Mouse (Mus musculus): ENCODE measurements around the gene Rgs19. TPM values are rescaled to one million over a fixed set of nuclear protein-coding genes. Genes with fewer than 3 reads are reported as not detected.
A peak's percentile ranks its signal among the peaks of the same experiment; 100 is the strongest.

Rgs19 gene
- polyA plus RNA-seq (2015; fragmentation: Nextera tagmentation; extraction: Ambion mirVana) = 38.9 and 40.4 TPM in 2 replicates

GRCm38 (mm10) chr2:181693339-181694280 lies at the start of gene Rgs19:
TSS of gene Rgs19 (minus strand) at chr2:181693977.
- Histone ChIP-seq H3K9me3 (no peaks in the 10 kb centered on the region), H3K27ac (peak within 1 kb of the TSS; percentile 69), H3K4me1 (replicated peaks) (peaks cover 26% of the 10 kb centered on the region), H3K9ac (replicated peaks) (peak within 1 kb of the TSS; percentile 76), H3K36me3 (peaks cover 9% of the 10 kb centered on the region), H3K4me2 (replicated peaks) (peak within 1 kb of the TSS; percentile 93), H3K4me3 (replicated peaks) (peak within 1 kb of the TSS; percentile 63), H3K27me3 (peaks cover 7% of the 10 kb centered on the region; the same call in 1 of the 2 replicates)
- under 1% methylated on average over 73 of the region's 75 CpGs for WGBS
- ATAC-seq = peak; percentile 82

GRCm38 (mm10) chr2:181730051-181730450 lies 36.3 kb upstream of the Rgs19 start:
- no peaks in the 10 kb centered on the region for H3K9me3 ChIP-seq
- H3K9ac ChIP-seq (replicated peaks) = no peak overlapping the region
- H3K27ac ChIP-seq = no peak overlapping the region
- no peaks in the 10 kb centered on the region for H3K27me3 ChIP-seq
- no peak overlapping the region for H3K4me3 ChIP-seq (replicated peaks)
- H3K4me2 ChIP-seq (replicated peaks) = no peak overlapping the region
- WGBS = 70% methylated on average over 3 of the region's 3 CpGs
- peaks cover 15% of the 10 kb centered on the region for H3K4me1 ChIP-seq (replicated peaks)
- H3K36me3 ChIP-seq = peaks cover 35% of the 10 kb centered on the region
- no peak for ATAC-seq

DNA sequence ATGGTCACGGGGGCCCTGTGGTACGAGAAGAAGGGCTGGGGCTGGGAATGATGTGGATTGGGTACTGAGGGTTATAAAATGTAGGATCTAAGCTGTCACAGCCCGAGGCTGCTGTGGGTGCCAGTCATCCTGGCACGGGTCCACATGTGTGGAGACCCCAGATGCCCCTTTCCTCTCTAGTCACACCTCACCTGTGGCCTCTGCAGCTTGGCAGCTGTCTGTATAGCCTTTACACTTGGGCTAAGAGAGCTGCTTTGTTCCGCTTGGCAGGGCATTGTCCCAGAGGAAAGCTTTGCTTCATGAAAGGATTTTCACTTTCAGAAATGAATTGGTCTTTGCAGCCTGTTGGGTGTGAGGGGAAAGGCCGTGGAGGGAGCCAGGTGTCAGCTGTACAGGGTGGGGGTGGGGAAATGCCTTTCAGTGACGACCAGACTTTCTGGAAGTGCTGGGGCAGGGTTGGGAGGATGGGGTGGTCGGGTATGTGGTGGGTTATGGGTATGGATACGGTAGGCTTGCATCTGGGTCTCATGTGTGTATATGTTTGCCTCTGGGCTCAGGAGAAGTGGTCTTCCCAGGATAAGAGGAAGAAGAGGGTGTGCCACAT lies 34.0 kb upstream of the Rgs19 start:
- peak; percentile 77 for ATAC-seq
- H3K27ac ChIP-seq = peak overlapping the region; percentile 35; the same call in 1 of the 2 replicates
- no peaks in the 10 kb centered on the region for H3K9me3 ChIP-seq

GRCm38 (mm10) chr2:181722213-181722612 lies 28.4 kb upstream of the Rgs19 start:
- Histone ChIP-seq H3K9me3 (no peaks in the 10 kb centered on the region), H3K27ac (no peak overlapping the region), H3K4me1 (replicated peaks) (peaks cover 29% of the 10 kb centered on the region), H3K36me3 (peaks cover 52% of the 10 kb centered on the region), H3K4me3 (replicated peaks) (no peak overlapping the region), H3K27me3 (no peaks in the 10 kb centered on the region), H3K4me2 (replicated peaks) (no peak overlapping the region), H3K9ac (replicated peaks) (no peak overlapping the region)
- ATAC-seq = peak; percentile 61; the same call in 1 of the 2 replicates
- 11% methylated on average over 3 of the region's 3 CpGs for WGBS

More for the DNA sequence above, 34.0 kb upstream of the Rgs19 start:
- no peak overlapping the region for H3K4me3 ChIP-seq (replicated peaks)
- peaks cover 21% of the 10 kb centered on the region for H3K4me1 ChIP-seq (replicated peaks)
- no peak overlapping the region for H3K4me2 ChIP-seq (replicated peaks)
- H3K36me3 ChIP-seq = peaks cover 38% of the 10 kb centered on the region
- 0 out of 2 replicates have a peak overlapping the region, but pooled peaks have one; percentile 37 for H3K9ac ChIP-seq (replicated peaks)
- WGBS = 36% methylated on average over 9 of the region's 9 CpGs
- H3K27me3 ChIP-seq = no peaks in the 10 kb centered on the region

- Histone ChIP-seq H3K4me3 (replicated peaks) (no peak overlapping the region), H3K36me3 (peaks cover 43% of the 10 kb centered on the region), H3K9ac (replicated peaks) (no peak overlapping the region), H3K27ac (no peak overlapping the region), H3K4me2 (replicated peaks) (no peak overlapping the region), H3K9me3 (no peaks in the 10 kb centered on the region), H3K4me1 (replicated peaks) (peaks cover 34% of the 10 kb centered on the region), H3K27me3 (no peaks in the 10 kb centered on the region)
- no peak for ATAC-seq
Measured at GRCm38 (mm10) chr2:181721200-181721599, 27.4 kb upstream of the Rgs19 start.

DNA sequence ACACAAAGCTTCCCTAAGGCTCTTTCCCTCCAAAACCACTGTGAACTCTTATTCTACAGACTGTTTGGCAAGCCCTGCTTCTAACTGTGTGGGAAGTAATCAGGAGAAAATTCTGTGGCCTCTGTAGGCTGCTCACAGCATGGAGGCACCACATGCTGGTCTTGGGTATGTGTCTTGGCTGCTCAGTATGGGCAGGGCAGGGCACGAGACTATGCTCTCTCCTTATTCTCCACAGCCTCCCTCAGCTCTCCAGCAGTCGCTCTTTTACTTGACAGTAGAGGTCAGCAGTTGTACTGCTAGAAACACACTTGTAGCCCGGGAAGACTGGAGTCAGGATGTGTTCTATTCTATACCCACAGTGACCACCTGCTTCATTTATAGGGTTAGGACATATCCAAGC lies 26.3 kb upstream of the Rgs19 start:
- no peak overlapping the region for H3K4me2 ChIP-seq (replicated peaks)
- 34% methylated on average over 3 of the region's 3 CpGs for WGBS

GRCm38 (mm10) chr2:181716991-181717390 lies 23.2 kb upstream of the Rgs19 start:
- 0 out of 2 replicates have a peak overlapping the region, but pooled peaks have one; percentile 33 for H3K9ac ChIP-seq (replicated peaks)
- H3K4me3 ChIP-seq (replicated peaks) = peak overlapping the region; percentile 48
- ATAC-seq = no peak
- peaks cover 28% of the 10 kb centered on the region for H3K36me3 ChIP-seq
- no peak overlapping the region for H3K27ac ChIP-seq
- H3K4me2 ChIP-seq (replicated peaks) = peak overlapping the region; percentile 84
- WGBS = 66% methylated on average over 3 of the region's 3 CpGs
- no peaks in the 10 kb centered on the region for H3K9me3 ChIP-seq
- no peaks in the 10 kb centered on the region for H3K27me3 ChIP-seq
- H3K4me1 ChIP-seq (replicated peaks) = peaks cover 56% of the 10 kb centered on the region

More for the DNA sequence above, 26.3 kb upstream of the Rgs19 start:
- ATAC-seq = no peak
- no peaks in the 10 kb centered on the region for H3K9me3 ChIP-seq
- H3K4me1 ChIP-seq (replicated peaks) = peaks cover 46% of the 10 kb centered on the region
- H3K27ac ChIP-seq = no peak overlapping the region
- no peak overlapping the region for H3K9ac ChIP-seq (replicated peaks)
- no peaks in the 10 kb centered on the region for H3K27me3 ChIP-seq
- H3K36me3 ChIP-seq = peaks cover 32% of the 10 kb centered on the region
- H3K4me3 ChIP-seq (replicated peaks) = no peak overlapping the region

DNA sequence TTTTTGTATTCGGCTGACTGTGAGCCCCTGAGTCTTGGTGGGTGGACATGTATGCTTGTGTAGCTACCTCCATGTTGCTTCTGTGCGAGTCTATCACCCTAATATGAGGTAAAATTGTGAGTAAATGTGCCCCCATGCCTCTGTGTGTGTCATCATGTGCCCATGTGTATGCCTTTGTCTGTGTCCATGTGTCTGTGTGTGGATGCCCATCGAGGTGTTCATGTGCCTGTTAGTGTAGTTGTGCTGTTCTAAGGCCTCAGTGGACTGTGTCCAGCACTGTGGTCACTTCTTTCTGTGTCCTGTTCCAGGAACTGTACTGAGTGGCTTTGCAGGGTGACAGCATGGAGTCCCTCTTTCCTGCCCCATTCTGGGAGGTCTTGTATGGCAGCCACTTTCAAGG lies 21.6 kb upstream of the Rgs19 start:
- Histone ChIP-seq H3K27ac (peak overlapping the region; percentile 93), H3K4me3 (replicated peaks) (peak overlapping the region; percentile 48), H3K9ac (replicated peaks) (peak overlapping the region; percentile 74), H3K4me2 (replicated peaks) (peak overlapping the region; percentile 84), H3K9me3 (no peaks in the 10 kb centered on the region), H3K36me3 (peaks cover 23% of the 10 kb centered on the region), H3K4me1 (replicated peaks) (peaks cover 55% of the 10 kb centered on the region), H3K27me3 (no peaks in the 10 kb centered on the region)
- WGBS = 49% methylated on average over 3 of the region's 3 CpGs
- ATAC-seq = peak; percentile 60

- 0% methylated on average over 7 of the region's 7 CpGs for WGBS
- H3K9me3 ChIP-seq = no peaks in the 10 kb centered on the region
- H3K4me1 ChIP-seq (replicated peaks) = peaks cover 54% of the 10 kb centered on the region
- peak within 1 kb of the TSS; percentile 84 for H3K4me2 ChIP-seq (replicated peaks)
- H3K9ac ChIP-seq (replicated peaks) = peak within 1 kb of the TSS; percentile 74
- H3K27me3 ChIP-seq = no peaks in the 10 kb centered on the region
- peak; percentile 73 for ATAC-seq
- peaks cover 18% of the 10 kb centered on the region for H3K36me3 ChIP-seq
- H3K4me3 ChIP-seq (replicated peaks) = peak within 1 kb of the TSS; percentile 48
- peak within 1 kb of the TSS; percentile 93 for H3K27ac ChIP-seq
Measured at GRCm38 (mm10) chr2:181714903-181715326, 21.1 kb upstream of the Rgs19 start, which contains the start of gene Oprl1. TSS of gene Oprl1 (plus strand) at chr2:181715016.

DNA sequence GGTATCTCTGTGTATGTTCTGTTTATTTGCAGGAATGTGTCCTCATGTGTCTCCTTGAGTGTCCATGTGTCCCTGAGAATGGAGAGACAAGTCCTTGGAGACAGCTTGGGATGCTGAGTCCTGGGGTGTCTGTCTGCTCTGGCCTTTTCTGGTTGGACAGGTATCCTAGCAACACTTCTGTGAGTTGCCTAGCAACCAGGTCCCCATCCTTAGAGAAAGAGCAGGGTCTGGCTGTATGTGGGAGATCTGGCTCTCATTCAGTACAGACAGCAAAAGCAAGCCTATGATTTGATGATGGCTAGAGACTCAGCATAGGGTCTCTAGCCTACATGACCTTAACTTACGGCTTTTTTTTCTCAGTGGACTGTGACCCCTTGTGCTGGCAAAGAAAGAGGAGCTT lies 20.0 kb upstream of the Rgs19 start:
- 44% methylated on average over 1 of the region's 1 CpGs for WGBS
- ATAC-seq = peak; percentile 91
- Histone ChIP-seq H3K4me2 (replicated peaks) (peak overlapping the region; percentile 84), H3K27ac (peak overlapping the region; percentile 93), H3K27me3 (no peaks in the 10 kb centered on the region), H3K36me3 (peaks cover 6% of the 10 kb centered on the region), H3K4me1 (replicated peaks) (peaks cover 53% of the 10 kb centered on the region), H3K4me3 (replicated peaks) (0 out of 2 replicates have a peak overlapping the region, but pooled peaks have one; percentile 48), H3K9me3 (no peaks in the 10 kb centered on the region), H3K9ac (replicated peaks) (peak overlapping the region; percentile 74; the same call in 1 of the 2 replicates)

GRCm38 (mm10) chr2:181706668-181707067 lies 12.9 kb upstream of the Rgs19 start:
- Histone ChIP-seq H3K9ac (replicated peaks) (no peak overlapping the region), H3K4me1 (replicated peaks) (no peaks in the 10 kb centered on the region), H3K36me3 (no peaks in the 10 kb centered on the region), H3K27ac (no peak overlapping the region), H3K27me3 (no peaks in the 10 kb centered on the region), H3K9me3 (no peaks in the 10 kb centered on the region), H3K4me3 (replicated peaks) (no peak overlapping the region), H3K4me2 (replicated peaks) (no peak overlapping the region)
- no peak for ATAC-seq
- 29% methylated on average over 4 of the region's 4 CpGs for WGBS

GRCm38 (mm10) chr2:181698241-181698640 lies 4.5 kb upstream of the Rgs19 start, which contains the start of gene Lkaaear1:
TSS of gene Lkaaear1 (minus strand) at chr2:181698442.
- Histone ChIP-seq H3K4me1 (replicated peaks) (peaks cover 8% of the 10 kb centered on the region), H3K4me3 (replicated peaks) (no peak within 1 kb of the TSS), H3K27ac (no peak within 1 kb of the TSS), H3K36me3 (no peaks in the 10 kb centered on the region), H3K4me2 (replicated peaks) (no peak within 1 kb of the TSS), H3K27me3 (peaks cover 7% of the 10 kb centered on the region; the same call in 1 of the 2 replicates), H3K9ac (replicated peaks) (no peak within 1 kb of the TSS), H3K9me3 (no peaks in the 10 kb centered on the region)
- 37% methylated on average over 5 of the region's 5 CpGs for WGBS
- no peak for ATAC-seq

Data from midbrain, embryonic 13.5 days (tissue).